Mouse (Mus musculus): ENCODE measurements around the gene Exoc3l.

Gene Exoc3l

GRCm38 (mm10) chr8:105264024-105264982 is 31.6 kb downstream of the Exoc3l start, which contains the start of the genes Tradd and Fbxl8:
Gene Tradd (minus strand): TSS chr8:105264609.
Gene Fbxl8 (plus strand): TSS chr8:105264648.
- DNase-seq: peak; percentile 70

DNA sequence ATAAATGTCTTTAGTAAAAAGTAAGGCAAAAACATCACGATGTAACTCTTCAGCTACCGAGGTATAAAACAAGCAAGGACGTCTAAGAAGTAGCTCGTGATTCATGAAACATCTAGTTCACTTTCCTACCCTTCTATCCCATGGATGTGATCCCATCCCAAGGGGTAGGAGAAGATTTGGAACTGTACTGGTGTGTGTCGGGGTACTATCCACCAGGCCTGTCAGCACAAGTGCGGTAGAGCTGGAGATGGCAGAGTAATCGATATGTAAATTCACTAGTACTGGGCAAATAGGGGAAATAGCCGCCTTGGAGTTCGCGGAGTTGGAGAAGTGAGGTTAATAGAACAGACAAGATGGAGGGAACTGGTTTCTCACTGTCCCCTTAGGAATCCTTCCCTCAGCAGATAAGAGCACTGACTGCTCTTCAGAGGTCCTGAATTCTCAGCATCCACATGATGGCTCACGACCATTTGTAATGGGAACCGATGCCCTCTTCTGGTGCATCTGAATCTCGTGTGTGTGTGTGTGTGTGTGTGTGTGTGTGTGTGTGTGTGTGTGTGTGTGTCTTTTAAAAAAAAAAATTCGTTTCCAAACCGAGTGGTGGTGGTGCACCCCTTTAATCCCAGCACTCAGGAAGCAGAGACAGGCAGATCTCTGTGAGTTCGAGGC is 32.5 kb downstream of the Exoc3l start:
- DNase-seq: no peak

DNA sequence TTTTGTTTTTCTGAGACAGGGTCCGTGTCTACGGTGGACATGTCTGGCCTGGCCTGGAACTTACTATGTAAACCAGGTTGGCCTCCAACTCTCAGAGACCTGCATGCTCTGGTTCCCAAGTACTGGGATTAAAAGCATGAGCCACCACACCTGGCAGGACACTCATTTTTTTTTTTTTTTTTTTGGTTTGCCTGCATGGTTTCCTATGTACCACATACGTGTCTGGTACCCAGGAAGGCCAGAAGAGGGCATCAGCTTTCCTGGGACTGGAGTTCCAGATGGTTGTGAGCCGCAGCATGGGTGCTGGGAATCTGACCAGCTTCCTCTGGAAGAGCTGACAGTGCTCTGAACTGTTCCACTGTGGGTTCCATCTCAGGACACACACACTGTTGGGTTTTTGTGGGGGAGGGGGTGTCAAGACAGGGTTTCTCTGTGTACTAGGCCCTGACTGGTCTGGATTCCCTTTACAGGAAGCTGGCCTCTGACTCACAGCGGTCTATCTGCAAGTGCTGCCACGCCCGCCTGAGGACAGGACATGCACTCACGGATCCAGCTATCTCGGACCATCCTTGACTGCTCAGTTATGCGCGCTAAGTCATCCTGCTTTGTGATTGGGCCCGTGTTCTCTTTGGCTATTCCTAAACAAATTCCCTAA is 34.4 kb downstream of the Exoc3l start:
- DNase-seq: no peak

- no peak for DNase-seq
Measured at GRCm38 (mm10) chr8:105260371-105261099, 35.4 kb downstream of the Exoc3l start.

DNA sequence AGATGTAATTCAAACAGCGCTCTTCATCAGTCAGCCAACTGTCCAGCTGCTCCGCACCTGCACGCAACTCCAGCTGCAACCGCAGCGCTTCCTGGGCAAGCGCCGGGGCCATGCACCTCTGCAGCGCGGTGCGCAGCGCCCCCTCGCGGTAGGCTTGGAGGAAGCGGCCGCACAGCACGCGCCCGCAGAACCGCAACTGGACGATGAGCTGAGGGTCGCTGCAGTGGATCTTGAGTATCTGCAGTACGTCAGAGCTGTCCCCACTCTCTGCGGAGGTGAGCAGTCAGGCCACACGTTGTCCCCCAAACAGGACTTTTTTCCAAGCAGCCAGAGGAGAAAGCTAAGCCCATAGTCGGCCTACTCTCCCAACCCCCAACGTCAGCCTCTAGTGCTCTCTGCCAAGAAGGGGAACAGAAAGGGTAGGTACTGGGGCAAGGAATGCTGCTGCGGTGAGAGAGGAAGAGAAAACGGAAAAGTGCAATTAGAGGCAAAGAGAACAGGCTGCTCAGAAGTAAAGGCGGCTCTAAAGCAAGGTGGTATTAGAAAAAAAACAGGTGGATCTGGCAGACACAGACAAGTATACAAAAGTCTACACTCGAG is 36.1 kb downstream of the Exoc3l start:
- peak; percentile 85 for DNase-seq

DNA sequence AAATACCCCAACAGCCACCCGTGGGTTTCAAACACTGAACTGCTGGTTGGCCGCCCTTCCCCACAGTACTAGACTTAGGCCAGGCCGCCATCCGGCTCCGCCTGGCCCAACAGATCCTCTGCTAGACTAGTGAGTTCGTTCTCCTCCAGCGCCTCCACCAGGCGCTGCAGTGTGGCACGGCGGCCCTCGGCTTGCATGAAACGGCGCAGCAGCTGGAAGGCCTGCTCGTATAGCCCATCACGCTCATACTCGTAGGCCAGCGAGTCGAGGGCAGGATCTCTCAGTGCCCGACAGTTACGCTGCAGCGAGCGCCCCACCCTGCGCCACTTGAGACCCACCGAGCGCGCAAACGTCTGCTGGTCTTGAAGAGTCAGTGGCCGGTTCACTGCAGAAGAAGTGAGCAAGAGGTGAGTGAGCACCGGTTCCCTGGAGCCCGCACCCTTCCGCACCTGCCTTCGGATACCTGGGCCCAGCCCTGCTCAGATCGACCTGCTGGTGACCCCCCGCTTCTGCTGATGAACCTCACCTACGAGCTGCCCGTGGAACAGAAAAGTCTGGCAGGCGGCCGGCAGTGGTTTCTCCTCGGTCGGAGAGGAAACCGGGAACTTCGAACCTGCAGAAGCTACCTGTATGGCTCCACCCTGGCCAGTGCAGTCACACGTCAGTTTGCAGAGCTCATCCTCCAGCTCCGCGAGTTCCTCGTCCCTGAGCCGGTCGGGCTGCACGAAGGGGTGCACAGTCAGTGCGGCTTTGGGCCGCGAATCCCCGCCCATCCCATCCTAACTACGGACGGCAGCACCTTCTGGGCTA is 36.8 kb downstream of the Exoc3l start:
- DNase-seq: peak; percentile 69

- no peak for DNase-seq
Measured at GRCm38 (mm10) chr8:105257318-105258114, 38.4 kb downstream of the Exoc3l start.

DNA sequence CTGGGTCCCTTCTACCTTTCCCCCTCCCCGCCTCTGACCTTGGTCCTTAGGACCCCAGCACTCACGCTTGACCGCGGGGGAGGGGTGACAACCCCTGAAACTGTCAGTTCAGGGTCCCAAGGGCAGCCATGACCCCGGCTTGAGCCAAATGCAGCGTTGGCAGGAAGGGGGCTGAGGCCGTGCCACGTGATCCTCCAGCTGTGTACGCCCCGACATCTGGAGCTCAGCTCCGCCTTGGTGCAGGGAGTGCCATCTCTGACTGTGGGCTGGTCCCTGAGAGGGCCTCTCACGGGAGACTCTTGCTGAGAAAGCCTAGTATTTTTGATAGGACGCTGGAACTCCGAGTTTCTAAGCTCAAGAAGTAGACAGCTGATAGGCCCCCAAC is 40.9 kb downstream of the Exoc3l start, which contains the start of gene B3gnt9:
Gene B3gnt9 (minus strand): TSS at position 188 of the 385 bp plus-strand sequence.
- peak; percentile 34 for DNase-seq

- DNase-seq: peak; percentile 92
Measured at GRCm38 (mm10) chr8:105254152-105254965, 41.5 kb downstream of the Exoc3l start.

- no peak for DNase-seq
Measured at GRCm38 (mm10) chr8:105253766-105254151, 42.1 kb downstream of the Exoc3l start.

DNA sequence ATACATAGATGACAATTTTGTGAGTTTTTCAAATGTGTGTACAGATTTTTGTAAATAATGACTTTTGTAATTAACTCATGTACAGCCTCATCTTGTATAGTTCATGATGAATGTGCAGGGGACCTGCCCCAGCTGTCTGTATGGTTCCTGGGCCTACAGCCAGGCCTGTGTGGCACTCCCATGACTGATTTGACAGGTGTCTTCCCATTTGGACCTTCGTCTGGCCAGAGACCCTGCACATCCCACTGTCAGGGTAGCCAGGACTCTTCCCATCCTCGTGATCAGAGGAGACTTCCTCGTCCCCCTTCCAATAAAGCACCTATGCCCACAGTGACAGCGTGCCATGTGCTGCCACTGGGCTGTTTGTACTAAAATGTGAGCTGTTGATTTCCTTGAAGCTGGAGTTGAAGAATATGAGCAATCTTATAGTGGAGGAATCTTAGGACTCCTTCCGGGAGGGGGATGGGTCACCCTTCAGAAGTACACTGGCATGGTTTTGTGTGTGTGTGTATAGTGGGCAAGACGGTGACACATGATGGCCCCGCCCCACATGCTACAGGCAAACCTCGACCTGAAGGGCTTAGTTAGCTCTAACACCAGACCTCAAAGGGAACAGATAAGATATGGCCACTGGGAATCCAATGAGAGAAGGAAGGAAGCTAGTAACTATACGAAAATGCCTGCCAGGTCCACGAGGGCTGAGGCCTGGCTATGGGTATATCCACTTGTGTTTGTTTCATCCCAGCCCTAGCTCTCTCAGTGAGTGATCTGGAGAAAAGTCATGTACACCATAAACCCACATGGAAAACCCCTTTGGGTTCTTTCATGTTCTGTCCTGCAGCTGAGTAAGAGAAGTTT is 43.0 kb downstream of the Exoc3l start:
- DNase-seq: no peak

- no peak for DNase-seq
Measured at GRCm38 (mm10) chr8:105251954-105252353, 43.9 kb downstream of the Exoc3l start.

DNA sequence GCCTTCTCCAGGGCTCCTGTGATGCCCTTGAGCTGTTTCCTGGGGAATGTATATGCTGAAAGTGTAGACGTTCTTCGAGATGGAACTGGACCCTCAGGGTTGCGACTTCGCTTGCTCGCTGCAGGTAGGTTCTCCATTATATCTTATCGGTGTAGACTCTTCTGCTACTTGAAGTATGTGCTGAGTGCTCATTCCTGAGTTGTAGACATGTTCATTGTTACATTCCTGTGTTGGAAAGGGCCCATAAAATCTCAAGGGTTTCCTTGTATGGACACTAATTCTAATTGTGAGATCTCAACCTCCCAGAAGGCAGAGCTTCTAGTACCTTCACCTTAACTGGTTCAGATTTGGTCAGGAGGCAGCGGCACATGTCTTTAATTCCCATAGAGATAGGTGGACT is 54.9 kb downstream of the Exoc3l start:
- no peak for DNase-seq
